In the genomic region with DNA sequence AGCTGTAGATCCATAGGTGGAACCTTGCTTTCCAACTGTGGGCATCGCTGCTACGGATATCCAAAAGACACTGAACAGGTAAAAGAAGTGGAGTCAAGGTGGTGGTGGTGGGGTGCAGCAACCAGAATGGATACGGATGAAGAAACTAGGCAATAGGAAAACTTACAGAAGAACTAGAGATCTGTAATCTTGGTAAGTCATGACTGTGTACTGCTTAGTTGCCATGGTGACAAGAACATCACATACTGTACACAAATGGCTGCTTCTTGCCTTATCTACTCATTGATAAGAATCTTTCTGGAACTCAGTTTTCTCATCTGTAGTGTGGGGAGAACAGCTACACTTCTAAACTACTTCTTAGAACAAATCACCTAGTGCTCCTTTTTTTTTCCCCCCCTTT, we compare ENCODE assay signal across 12 mouse cellular contexts.
"Had no signal": no experiment of that assay in that cellular context is flagged by ENCODE, and none has a peak within 500 bp of the region (broad histone marks: within the 10 kb centered on the region; RNA-seq: fewer than 3 reads in every experiment).

No protein-coding gene starts in this region.

- DNase-seq: kidney, postnatal 14 days; left cerebral cortex, postnatal 4 days; lung, adult 18-20 months; midbrain, embryonic 14.5 days; right cerebral cortex, adult 18-20 months; right cerebral cortex, postnatal 25 days; thymus, postnatal 14 days had no signal

- H3K9me3 ChIP-seq: kidney, embryonic 15.5 days; limb, embryonic 13.5 days; neural tube, embryonic 13.5 days had no signal

- H3K4me3 ChIP-seq: kidney, embryonic 15.5 days; limb, embryonic 13.5 days; neural tube, embryonic 13.5 days had no signal

- H3K27me3 ChIP-seq: kidney, embryonic 15.5 days; limb, embryonic 13.5 days; neural tube, embryonic 13.5 days had no signal

- H3K27ac ChIP-seq: kidney, embryonic 15.5 days; limb, embryonic 13.5 days; liver, embryonic 14.5 days; neural tube, embryonic 13.5 days; stomach, postnatal 0 days had no signal

- H3K36me3 ChIP-seq: kidney, embryonic 15.5 days; neural tube, embryonic 13.5 days had no signal

- H3K4me2 ChIP-seq: kidney, embryonic 15.5 days; limb, embryonic 13.5 days; neural tube, embryonic 13.5 days had no signal

- H3K4me1 ChIP-seq: limb, embryonic 13.5 days had no signal

- H3K9ac ChIP-seq: kidney, embryonic 15.5 days; limb, embryonic 13.5 days; liver, embryonic 14.5 days; neural tube, embryonic 13.5 days had no signal
